In the genomic region with DNA sequence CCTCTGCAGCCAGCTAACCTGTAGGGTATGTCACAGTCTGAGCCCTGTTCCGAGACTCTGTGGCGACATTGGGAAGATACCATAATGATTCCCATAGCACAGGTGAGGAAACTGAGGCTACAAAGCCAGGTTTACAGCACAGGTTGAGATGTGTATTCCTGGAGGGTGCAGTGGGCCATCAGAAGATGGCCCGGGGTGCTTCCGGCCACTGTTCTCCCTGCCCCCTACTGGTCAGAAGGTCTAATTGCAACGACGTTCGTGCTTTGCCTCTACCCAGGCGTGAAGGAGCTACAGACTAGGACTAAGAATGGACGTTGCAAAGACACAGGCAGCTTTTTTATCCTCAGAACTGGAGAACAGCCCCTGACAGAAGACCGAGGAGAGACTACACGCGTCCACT, we compare ENCODE assay signal across 10 mouse cellular contexts. TPM values are rescaled to one million over a fixed set of nuclear protein-coding genes. Genes with fewer than 3 reads are reported as not detected.
DNase-seq lines count a peak whose midpoint lies in the region; ATAC-seq and TF ChIP-seq lines count a peak whose summit lies in the region.
"Had no signal": no experiment of that assay in that cellular context is flagged by ENCODE, and none has a peak within 500 bp of the region (broad histone marks: within the 10 kb centered on the region; RNA-seq: fewer than 3 reads in every experiment).

No protein-coding gene starts in this region.

- peak; percentile 66 for TF ChIP-seq CTCF in hindbrain, postnatal 0 days (IDR thresholded peaks at IDR 0.05; ENCODE audit: low read depth)

- H3K4me2 ChIP-seq in hindbrain, postnatal 0 days (ENCODE audit: low read depth, low read length) = no peak overlapping the region
- H3K4me2 ChIP-seq: hindbrain, embryonic 12.5 days had no signal

- peak; percentile 28 for DNase-seq in hindbrain, postnatal 0 days (ENCODE audit: low spot score)
- DNase-seq in hindbrain, embryonic 10.5 days (ENCODE audit: low spot score) = no peak
- DNase-seq in 416B (ENCODE audit: low read depth) = peak; percentile 8
- peak; percentile 40 for DNase-seq in ES-E14 (ENCODE audit: low read depth, low spot score)
- DNase-seq in adrenal gland, postnatal 4 days (ENCODE audit: low spot score in 2 of 2) = no peak
- no peak for DNase-seq in frontal cortex, postnatal 25 days (ENCODE audit: low spot score in 2 of 2)
- no peak for DNase-seq in yolk sac, embryonic 10.5 days (ENCODE audit: low spot score)
- DNase-seq: left cerebral cortex, postnatal 4 days had no signal

- no peaks in the 10 kb centered on the region for H3K27me3 ChIP-seq in hindbrain, postnatal 0 days (ENCODE audit: insufficient read depth, low read length)
- H3K27me3 ChIP-seq in hindbrain, embryonic 10.5 days (ENCODE audit: insufficient read depth, poor library complexity, severe bottlenecking) = peaks cover 5% of the 10 kb centered on the region

- no peak for ATAC-seq in hindbrain, postnatal 0 days
- peak; percentile 62; the same call in 1 of the 2 replicates for ATAC-seq in erythroid progenitor cell, adult 5-6 weeks (replicated peaks; ENCODE audit: low FRiP score, poor library complexity, severe bottlenecking)

- WGBS in hindbrain, postnatal 0 days = 39% methylated on average over 12 of the region's 12 CpGs
- 38% methylated on average over 12 of the region's 12 CpGs for WGBS in hindbrain, embryonic 10.5 days

- no peak overlapping the region for H3K9ac ChIP-seq in hindbrain, postnatal 0 days (replicated peaks; ENCODE audit: low read length)
- no peak overlapping the region for H3K9ac ChIP-seq in ES-E14 (ENCODE audit: insufficient read depth, low read depth, low read length, poor library complexity, severe bottlenecking)
- H3K9ac ChIP-seq: hindbrain, embryonic 12.5 days had no signal

- H3K4me1 ChIP-seq in hindbrain, postnatal 0 days (ENCODE audit: insufficient read depth, low read length) = peaks cover 2% of the 10 kb centered on the region; the same call in 1 of the 2 replicates
- H3K4me1 ChIP-seq in hindbrain, embryonic 10.5 days (replicated peaks) = peaks cover 8% of the 10 kb centered on the region
- peaks cover 4% of the 10 kb centered on the region in 2 experiments; a peak in 2 of 4 replicates for H3K4me1 ChIP-seq in ES-E14 (ENCODE audit: control insufficient read depth in 2 of 2, insufficient read depth in 2 of 2, low read length in 2 of 2, poor library complexity in 1 of 2)

- no peaks in the 10 kb centered on the region for H3K36me3 ChIP-seq in hindbrain, postnatal 0 days (ENCODE audit: insufficient read depth, low read length)
- H3K36me3 ChIP-seq in hindbrain, embryonic 10.5 days = no peaks in the 10 kb centered on the region
- H3K36me3 ChIP-seq in ES-E14 (ENCODE audit: control insufficient read depth, insufficient read depth, low read length, poor library complexity, severe bottlenecking) = no peaks in the 10 kb centered on the region
- H3K36me3 ChIP-seq: hindbrain, embryonic 12.5 days had no signal

- H3K4me3 ChIP-seq in hindbrain, postnatal 0 days (ENCODE audit: low read length) = no peak overlapping the region
- H3K4me3 ChIP-seq in hindbrain, embryonic 10.5 days = no peak overlapping the region
- no peak overlapping the region for H3K4me3 ChIP-seq in ES-E14 (ENCODE audit: insufficient read depth in 1 of 2, low read depth in 1 of 2, low read length in 2 of 2, poor library complexity in 1 of 2, severe bottlenecking in 1 of 2)
- H3K4me3 ChIP-seq: hindbrain, embryonic 12.5 days had no signal

- no peaks in the 10 kb centered on the region for H3K9me3 ChIP-seq in hindbrain, postnatal 0 days (ENCODE audit: low read length)
- no peaks in the 10 kb centered on the region for H3K9me3 ChIP-seq in hindbrain, embryonic 10.5 days
- H3K9me3 ChIP-seq in ES-E14 (ENCODE audit: control insufficient read depth, insufficient read depth, low read depth, low read length) = no peaks in the 10 kb centered on the region
- H3K9me3 ChIP-seq: hindbrain, embryonic 12.5 days had no signal

- H3K27ac ChIP-seq in hindbrain, postnatal 0 days = no peak overlapping the region
- H3K27ac ChIP-seq in hindbrain, embryonic 10.5 days = no peak overlapping the region
- no peak overlapping the region for H3K27ac ChIP-seq in ES-E14 (ENCODE audit: insufficient read depth, low read depth, low read length, poor library complexity, severe bottlenecking)
- H3K27ac ChIP-seq: hindbrain, embryonic 12.5 days had no signal

- in situ Hi-C loops in ES-E14 (cut with MboI; ENCODE audit: low sequenced_read_pairs in 2 of 2, unreplicated experiment in 2 of 2) = no loop called here

TF ChIP-seq in ES-E14, 5 proteins besides CTCF, POLR2A, EP300 and RAD21:
- TF ChIP-seq ZNF384 (IDR thresholded peaks at IDR 0.05; ENCODE audit: low read depth, low read length) = no peak
- TF ChIP-seq ZC3H11A (IDR thresholded peaks at IDR 0.05; ENCODE audit: borderline replicate concordance, low read depth, low read length) = no peak
- TF ChIP-seq HCFC1 (IDR thresholded peaks at IDR 0.05; ENCODE audit: borderline replicate concordance, insufficient read depth, low read length) = no peak
- no peak for TF ChIP-seq CHD2 (IDR thresholded peaks at IDR 0.05; ENCODE audit: low read depth, low read length)
- no peak for TF ChIP-seq MAFK (IDR thresholded peaks at IDR 0.05; ENCODE audit: insufficient read depth, low read depth, low read length)
TF ChIP-seq in ES-E14: peak in this region for 0.

RNA-seq across cellular contexts. Expression of gene Rph3a, which starts 10.3 kb away (rescaled TPM):
- total RNA-seq in hindbrain, postnatal 0 days (2014; rRNA removed) = 44.3 and 50.7 TPM in 2 replicates
- polyA plus RNA-seq in hindbrain, postnatal 0 days (2015; fragmentation: Nextera tagmentation; extraction: Ambion mirVana) = 35.2 and 39.4 TPM in 2 replicates
- polyA plus RNA-seq in hindbrain, embryonic 10.5 days (2016; fragmentation: Nextera tagmentation; extraction: Ambion mirVana) = 0.30 and 2.2 TPM in 2 replicates
- 0.09 TPM in 1 of 2 replicates, not detected in the other for total RNA-seq in ES-E14 (2012; rRNA removed)
- total RNA-seq in erythroid progenitor cell, adult 5-6 weeks (2015; ENCODE audit: low replicate concordance) = not detected in 2 replicates
- total RNA-seq in erythroid progenitor cell, adult 5-6 weeks (2017; ENCODE audit: low replicate concordance) = not detected in 2 replicates
- 1 to 10 TPM; 4.3 to 6.9 TPM for total RNA-seq in adrenal gland, postnatal 4 days (2021)

Comparison
In these comparisons a context has a peak if more than half of its experiments do, and no peak if none do; other contexts are left out.
1. DNase-seq: peak in hindbrain, postnatal 0 days (single experiment), 416B (single experiment) and ES-E14 (single experiment); none in hindbrain, embryonic 10.5 days (single experiment), adrenal gland, postnatal 4 days (0 of 2), frontal cortex, postnatal 25 days (0 of 2) and yolk sac, embryonic 10.5 days (single experiment).